Mouse (Mus musculus): ENCODE measurements around the gene Ncor2. TPM values are rescaled to one million over a fixed set of nuclear protein-coding genes. Genes with fewer than 3 reads are reported as not detected.
A peak's percentile ranks its signal among the peaks of the same experiment; 100 is the strongest.

Gene Ncor2
- total RNA-seq, 2 experiments from 2014 or later, result 112 to 125 TPM

- intact Hi-C loops (cut with DNase I), result loop anchor here (5.0 kb wide), 1 partner anchor 291 kb away; no protein-coding TSS in a partner anchor
- DNase-seq, result peak; percentile 53 to 62
These were observed 14.7 kb upstream of the Ncor2 start for GRCm38 (mm10) chr5:125193478-125194439.

GRCm38 (mm10) chr5:125191608-125192007, 12.6 kb upstream of the Ncor2 start:
- DNase-seq, result no peak
- intact Hi-C loops (cut with DNase I), result loop anchor here (5.0 kb wide), 1 partner anchor 289 kb away; no protein-coding TSS in a partner anchor

GRCm38 (mm10) chr5:125190105-125190813, 11.2 kb upstream of the Ncor2 start:
- no peak for DNase-seq
- intact Hi-C loops (cut with DNase I), result loop anchor here (5.0 kb wide), 1 partner anchor 288 kb away; no protein-coding TSS in a partner anchor

- peak; percentile 67 to 86 for DNase-seq
- intact Hi-C loops (cut with DNase I), result loop anchor here (5.0 kb wide), 1 partner anchor 287 kb away; no protein-coding TSS in a partner anchor
These were observed 10.6 kb upstream of the Ncor2 start for GRCm38 (mm10) chr5:125189625-125190024.

GRCm38 (mm10) chr5:125188812-125189598, 10.0 kb upstream of the Ncor2 start:
- intact Hi-C loops (cut with DNase I), result no loop called here
- DNase-seq, result no peak

GRCm38 (mm10) chr5:125184826-125185225, 5.8 kb upstream of the Ncor2 start:
- peak in 1 of 2 experiments; percentile 57 for DNase-seq
- intact Hi-C loops (cut with DNase I), result no loop called here

- DNase-seq, result peak; percentile 68 to 74
- intact Hi-C loops (cut with DNase I), result no loop called here
These were observed 4.4 kb upstream of the Ncor2 start for GRCm38 (mm10) chr5:125183321-125184003.

- DNase-seq, result no peak
- intact Hi-C loops (cut with DNase I), result no loop called here
These were observed 1.7 kb upstream of the Ncor2 start for GRCm38 (mm10) chr5:125180630-125181263.

GRCm38 (mm10) chr5:125179735-125180629, 963 bp upstream of the Ncor2 start:
- no peak for DNase-seq
- intact Hi-C loops (cut with DNase I), result loop anchor here (2.0 to 5.0 kb wide), 3 partner anchors 23 to 87 kb away; no protein-coding TSS in a partner anchor

GRCm38 (mm10) chr5:125178171-125179006, 630 bp downstream of the Ncor2 start:
- intact Hi-C loops (cut with DNase I), result loop anchor here (2.0 to 5.0 kb wide), 3 partner anchors 24 to 89 kb away; no protein-coding TSS in a partner anchor
- DNase-seq, result peak; percentile 76 to 79

- peak; percentile 85 for DNase-seq
- intact Hi-C loops (cut with DNase I), result loop anchor here (2.0 to 5.0 kb wide), 4 partner anchors 25 to 90 kb away; no protein-coding TSS in a partner anchor
These were observed 1.4 kb downstream of the Ncor2 start for GRCm38 (mm10) chr5:125177481-125178134.

GRCm38 (mm10) chr5:125176864-125177263, 2.2 kb downstream of the Ncor2 start:
- DNase-seq, result peak in 1 of 2 experiments; percentile 59
- intact Hi-C loops (cut with DNase I), result loop anchor here (2.0 to 5.0 kb wide), 2 partner anchors 36 to 90 kb away; no protein-coding TSS in a partner anchor

- no peak for DNase-seq
- intact Hi-C loops (cut with DNase I), result loop anchor here (2.0 to 5.0 kb wide), 2 partner anchors 36 to 91 kb away; no protein-coding TSS in a partner anchor
These were observed 2.7 kb downstream of the Ncor2 start for GRCm38 (mm10) chr5:125176370-125176766.

GRCm38 (mm10) chr5:125175673-125176369, 3.2 kb downstream of the Ncor2 start:
- intact Hi-C loops (cut with DNase I), result loop anchor here (2.0 to 5.0 kb wide), 2 partner anchors 35 to 91 kb away; no protein-coding TSS in a partner anchor
- DNase-seq, result no peak
